25 mouse cellular contexts compared by ENCODE assay signal in the genomic region with DNA sequence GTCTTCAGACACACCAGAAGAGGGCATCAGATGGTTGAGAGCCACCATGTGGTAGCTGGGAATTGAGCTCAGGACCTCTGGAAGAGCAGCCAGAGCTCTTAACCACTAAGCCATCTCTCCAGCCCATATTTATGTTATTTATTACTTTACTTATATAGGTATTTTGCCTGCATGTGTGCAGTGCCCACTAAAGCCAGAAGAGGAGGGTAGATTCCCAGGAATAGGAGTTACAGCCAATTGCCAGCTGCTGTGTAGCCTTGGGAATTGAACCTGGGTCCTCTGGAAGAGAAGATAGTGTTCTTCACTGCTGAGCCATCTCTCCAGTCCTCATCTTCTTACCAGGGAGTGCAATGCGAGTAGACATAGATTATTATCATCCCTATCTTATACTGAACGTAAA. TPM values are rescaled to one million over a fixed set of nuclear protein-coding genes. Genes with fewer than 3 reads are reported as not detected.
DNase-seq lines count a peak whose midpoint lies in the region; ATAC-seq and TF ChIP-seq lines count a peak whose summit lies in the region.
"Had no signal": no experiment of that assay in that cellular context is flagged by ENCODE, and none has a peak within 500 bp of the region (broad histone marks: within the 10 kb centered on the region; RNA-seq: fewer than 3 reads in every experiment).

No protein-coding gene starts in this region.

- H3K4me1 ChIP-seq in heart, adult 2 months (ENCODE audit: control insufficient read depth, insufficient read depth, low read length) = no peaks in the 10 kb centered on the region
- 0 out of 2 replicates have a peak, but pooled peaks cover 3% of the 10 kb centered on the region for H3K4me1 ChIP-seq in heart, embryonic 12.5 days (replicated peaks)
- peaks cover 38% of the 10 kb centered on the region for H3K4me1 ChIP-seq in liver, embryonic 15.5 days (replicated peaks)
- H3K4me1 ChIP-seq: neural tube, embryonic 15.5 days had no signal

- no peak for ATAC-seq in heart, embryonic 12.5 days (ENCODE audit: insufficient number of reproducible peaks, low FRiP score)
- ATAC-seq in liver, embryonic 15.5 days (ENCODE audit: insufficient read depth) = no peak
- ATAC-seq: activated CD4-positive, CD25-positive, alpha-beta regulatory T cell, adult 4 months; forebrain, embryonic 16.5 days had no signal

- no peak overlapping the region for H3K9ac ChIP-seq in heart, adult 2 months (ENCODE audit: low read depth, low read length)
- no peak overlapping the region for H3K9ac ChIP-seq in heart, embryonic 12.5 days
- no peak overlapping the region for H3K9ac ChIP-seq in liver, embryonic 15.5 days
- H3K9ac ChIP-seq: lung, embryonic 15.5 days; neural tube, embryonic 15.5 days; stomach, embryonic 15.5 days had no signal

- no peak for TF ChIP-seq POLR2A in heart, adult 2 months (IDR thresholded peaks at IDR 0.05; ENCODE audit: insufficient read depth, low read depth, low read length)

- 0 out of 2 replicates have a peak, but pooled peaks have one; percentile 9 for TF ChIP-seq CTCF in heart, adult 2 months (IDR thresholded peaks at IDR 0.05)
- TF ChIP-seq CTCF in layer of hippocampus, adult 2 months (conservative IDR thresholded peaks at IDR 0.05) = peak; percentile 39

- no peaks in the 10 kb centered on the region; the same call in 1 of the 2 replicates for H3K27me3 ChIP-seq in heart, adult 2 months (ENCODE audit: control insufficient read depth, insufficient read depth, low read length)
- peaks cover 24% of the 10 kb centered on the region for H3K27me3 ChIP-seq in heart, embryonic 12.5 days (replicated peaks)
- peaks cover 29% of the 10 kb centered on the region for H3K27me3 ChIP-seq in liver, embryonic 15.5 days
- H3K27me3 ChIP-seq: lung, embryonic 15.5 days; neural tube, embryonic 15.5 days; stomach, embryonic 15.5 days had no signal

- TF ChIP-seq EP300 in heart, adult 2 months (IDR thresholded peaks at IDR 0.05; ENCODE audit: insufficient read depth, low read depth, low read length) = no peak

- no peak overlapping the region for H3K4me2 ChIP-seq in heart, embryonic 12.5 days
- 0 out of 2 replicates have a peak overlapping the region, but pooled peaks have one; percentile 53 for H3K4me2 ChIP-seq in liver, embryonic 15.5 days
- H3K4me2 ChIP-seq: heart, embryonic 11.5 days; lung, embryonic 15.5 days; neural tube, embryonic 15.5 days; stomach, embryonic 15.5 days had no signal

- H3K36me3 ChIP-seq in heart, adult 2 months (ENCODE audit: control insufficient read depth, insufficient read depth, low read length) = no peaks in the 10 kb centered on the region
- no peaks in the 10 kb centered on the region for H3K36me3 ChIP-seq in heart, embryonic 12.5 days
- no peaks in the 10 kb centered on the region for H3K36me3 ChIP-seq in liver, embryonic 15.5 days (replicated peaks)
- H3K36me3 ChIP-seq: embryonic facial prominence, embryonic 10.5 days; G1E; lung, embryonic 15.5 days; midbrain, embryonic 10.5 days; neural tube, embryonic 15.5 days; stomach, embryonic 15.5 days had no signal

- no peaks in the 10 kb centered on the region for H3K79me2 ChIP-seq in heart, adult 2 months (replicated peaks; ENCODE audit: control insufficient read depth, insufficient read depth, low read length)

- no peak for DNase-seq in heart, adult 2 months
- DNase-seq in layer of hippocampus, adult 2 months (ENCODE audit: low spot score in 2 of 2) = no peak
- DNase-seq in layer of hippocampus, adult 18-20 months (ENCODE audit: low spot score in 2 of 2) = no peak
- peak; percentile 24 for DNase-seq in 416B (ENCODE audit: low read depth)
- DNase-seq in thymus, postnatal 10 days (ENCODE audit: low spot score in 2 of 2) = no peak
- DNase-seq: adrenal gland, adult 8-10 months; cerebellum, adult 11-12 months; cerebellum, postnatal 10 days; heart, postnatal 14 days; kidney, postnatal 4 days; right cerebral cortex, adult 18-20 months; right cerebral cortex, postnatal 4 days; thymus, adult 18-20 months had no signal

- H3K27ac ChIP-seq in heart, adult 2 months = no peak overlapping the region
- H3K27ac ChIP-seq in heart, embryonic 12.5 days (ENCODE audit: poor library complexity, severe bottlenecking) = no peak overlapping the region
- no peak overlapping the region for H3K27ac ChIP-seq in layer of hippocampus, adult 2 months
- peak overlapping the region; percentile 76; the same call in 1 of the 2 replicates for H3K27ac ChIP-seq in liver, embryonic 15.5 days (replicated peaks)
- H3K27ac ChIP-seq: embryonic facial prominence, embryonic 10.5 days; left cerebral cortex, adult 2 months; lung, embryonic 15.5 days; midbrain, embryonic 10.5 days; neural tube, embryonic 15.5 days; stomach, embryonic 15.5 days had no signal

- no peaks in the 10 kb centered on the region for H3K9me3 ChIP-seq in heart, embryonic 12.5 days (replicated peaks)
- H3K9me3 ChIP-seq in liver, embryonic 15.5 days (replicated peaks) = no peaks in the 10 kb centered on the region
- H3K9me3 ChIP-seq: embryonic facial prominence, embryonic 10.5 days; G1E; lung, embryonic 15.5 days; midbrain, embryonic 10.5 days; neural tube, embryonic 15.5 days; stomach, embryonic 15.5 days had no signal

- no peak overlapping the region for H3K4me3 ChIP-seq in heart, adult 2 months
- H3K4me3 ChIP-seq in heart, embryonic 12.5 days = no peak overlapping the region
- H3K4me3 ChIP-seq in layer of hippocampus, adult 2 months = no peak overlapping the region
- H3K4me3 ChIP-seq in liver, embryonic 15.5 days (replicated peaks) = no peak overlapping the region
- H3K4me3 ChIP-seq: embryonic facial prominence, embryonic 10.5 days; left cerebral cortex, adult 2 months; lung, embryonic 15.5 days; midbrain, embryonic 10.5 days; neural tube, embryonic 15.5 days; stomach, embryonic 15.5 days had no signal

- intact Hi-C loops in heart, adult 2 months (cut with DNase I) = no loop called here

- 73% methylated on average over 2 of the region's 2 CpGs for WGBS in heart, adult 2 months
- whole genome bisulfite sequencing in heart, embryonic 12.5 days = 68% methylated on average over 2 of the region's 2 CpGs
- WGBS in liver, embryonic 15.5 days (ENCODE audit: insufficient replicate concordance) = 25% methylated on average over 2 of the region's 2 CpGs

RNA-seq across cellular contexts. Expression of gene Ankrd40, which starts 22.0 kb away (rescaled TPM):
- total RNA-seq in heart, adult 2 months (2021) = 100 to 1,000 TPM; 254 to 285 TPM
- polyA plus RNA-seq in heart, adult 2 months (2012; rRNA removed) = 287 and 346 TPM in 2 replicates
- 54.2 and 54.6 TPM in 2 replicates for polyA plus RNA-seq in heart, embryonic 12.5 days (2016; fragmentation: Nextera tagmentation; extraction: Ambion mirVana)
- 100 to 1,000 TPM; 113 to 119 TPM for total RNA-seq in layer of hippocampus, adult 2 months (2021)
- total RNA-seq in layer of hippocampus, adult 18-20 months (2021) = 100 to 1,000 TPM; 116 to 121 TPM
- polyA plus RNA-seq in liver, embryonic 15.5 days (2015; fragmentation: Nextera tagmentation; extraction: Ambion mirVana) = 7.4 and 9.0 TPM in 2 replicates

RNA-seq across cellular contexts. Expression of gene Luc7l3, which starts 28.1 kb away (rescaled TPM):
- total RNA-seq in heart, adult 2 months (2021) = 10 to 100 TPM; 32.1 to 36.0 TPM
- 8.1 and 17.2 TPM in 2 replicates for polyA plus RNA-seq in heart, adult 2 months (2012; rRNA removed)
- polyA plus RNA-seq in heart, embryonic 12.5 days (2016; fragmentation: Nextera tagmentation; extraction: Ambion mirVana) = 82.0 and 84.6 TPM in 2 replicates
- 100 to 1,000 TPM; 115 to 132 TPM for total RNA-seq in layer of hippocampus, adult 2 months (2021)
- 100 to 1,000 TPM; 110 to 118 TPM for total RNA-seq in layer of hippocampus, adult 18-20 months (2021)
- polyA plus RNA-seq in liver, embryonic 15.5 days (2015; fragmentation: Nextera tagmentation; extraction: Ambion mirVana) = 35.5 and 36.8 TPM in 2 replicates

RNA-seq across cellular contexts. Expression of gene Abcc3, which starts 43.0 kb away (rescaled TPM):
- 1 to 10 TPM; 1.6 to 2.3 TPM for total RNA-seq in heart, adult 2 months (2021)
- polyA plus RNA-seq in heart, adult 2 months (2012; rRNA removed) = 1.8 and 2.0 TPM in 2 replicates
- polyA plus RNA-seq in heart, embryonic 12.5 days (2016; fragmentation: Nextera tagmentation; extraction: Ambion mirVana) = 0.44 and 0.59 TPM in 2 replicates
- total RNA-seq in layer of hippocampus, adult 2 months (2021) = 1 to 10 TPM; 1.2 to 2.2 TPM
- total RNA-seq in layer of hippocampus, adult 18-20 months (2021) = 1 to 10 TPM; 1.4 to 2.4 TPM
- polyA plus RNA-seq in liver, embryonic 15.5 days (2015; fragmentation: Nextera tagmentation; extraction: Ambion mirVana) = 8.4 TPM in 2 replicates
- polyA plus RNA-seq: G1E had no signal
